Comparison of ENCODE assay signal across 7 mouse cellular contexts in the genomic region with DNA sequence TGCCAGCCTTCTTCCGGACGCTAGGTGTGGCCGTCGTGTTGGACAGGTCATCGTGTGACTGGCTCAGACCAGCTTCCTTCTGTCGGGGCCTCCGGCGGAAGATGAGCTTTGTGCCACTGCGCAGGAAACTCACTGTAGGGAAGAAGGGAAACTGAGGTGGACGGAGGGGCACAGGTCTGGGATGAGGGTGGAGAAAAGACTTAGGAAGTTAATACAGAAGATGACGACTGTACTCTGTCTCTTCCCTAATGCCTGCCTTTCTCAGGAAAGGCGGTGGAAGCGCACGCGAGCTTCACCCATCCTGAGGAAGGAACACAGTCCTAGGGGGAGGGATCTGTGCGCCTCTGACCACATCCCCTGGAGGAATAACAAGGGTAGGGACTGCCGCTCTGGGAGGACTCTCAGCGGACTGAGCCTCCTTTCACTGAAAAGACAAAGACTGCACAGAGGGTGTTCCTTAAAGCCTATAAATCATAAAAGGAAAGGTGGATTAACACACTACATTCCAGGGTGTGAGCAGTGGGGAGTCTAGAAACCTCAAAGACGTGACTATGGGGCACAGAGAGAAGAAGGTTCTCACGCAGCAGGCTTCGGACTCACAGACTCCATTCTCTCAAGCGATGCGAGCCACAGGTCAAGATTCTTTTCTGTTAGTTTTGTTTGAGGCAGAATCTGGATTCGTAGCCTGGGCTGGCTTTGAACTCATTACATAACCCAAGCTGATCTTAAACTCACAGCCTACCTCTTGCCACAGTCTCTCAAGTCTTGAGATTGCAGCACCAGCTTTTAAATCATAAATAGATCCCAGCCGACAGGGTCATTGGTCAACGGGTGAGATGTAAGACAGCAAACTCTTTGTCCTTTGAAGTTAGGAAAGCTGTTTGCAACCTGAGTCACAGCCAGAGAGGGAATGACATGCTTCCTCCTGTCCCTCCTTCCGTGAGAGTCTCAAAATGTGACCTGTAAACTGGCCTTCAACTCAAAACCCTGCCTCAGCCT. TPM values are rescaled to one million over a fixed set of nuclear protein-coding genes. Genes with fewer than 3 reads are reported as not detected.
DNase-seq lines count a peak whose midpoint lies in the region; ATAC-seq and TF ChIP-seq lines count a peak whose summit lies in the region.

No protein-coding gene starts in this region.

- intact Hi-C loops in heart, adult 2 months (cut with DNase I): no loop called here

- peak; percentile 91 for TF ChIP-seq POLR2A in heart, adult 2 months (IDR thresholded peaks at IDR 0.05; ENCODE audit: insufficient read depth, low read depth, low read length)

- TF ChIP-seq CTCF in heart, adult 2 months (IDR thresholded peaks at IDR 0.05): peak; percentile 33

- no peaks in the 10 kb centered on the region for H3K36me3 ChIP-seq in heart, adult 2 months (ENCODE audit: control insufficient read depth, insufficient read depth, low read length)
- H3K36me3 ChIP-seq in kidney, embryonic 14.5 days (ENCODE audit: control insufficient read depth, insufficient read depth, low read length): peaks cover 33% of the 10 kb centered on the region

- H3K9ac ChIP-seq in heart, adult 2 months (ENCODE audit: low read depth, low read length): peak overlapping the region; percentile 60
- H3K9ac ChIP-seq in kidney, embryonic 14.5 days (ENCODE audit: low read depth, low read length): peak overlapping the region; percentile 40; the same call in 1 of the 2 replicates

- no peaks in the 10 kb centered on the region for H3K27me3 ChIP-seq in heart, adult 2 months (ENCODE audit: control insufficient read depth, insufficient read depth, low read length)
- H3K27me3 ChIP-seq in kidney, embryonic 14.5 days (ENCODE audit: control insufficient read depth, insufficient read depth, low read length): no peaks in the 10 kb centered on the region

- no peaks in the 10 kb centered on the region for H3K79me2 ChIP-seq in heart, adult 2 months (replicated peaks; ENCODE audit: control insufficient read depth, insufficient read depth, low read length)

- peak overlapping the region; percentile 29; the same call in 1 of the 2 replicates for H3K4me2 ChIP-seq in kidney, embryonic 14.5 days (replicated peaks; ENCODE audit: low read depth, low read length)

- peak overlapping the region; percentile 93 for H3K27ac ChIP-seq in heart, adult 2 months
- H3K27ac ChIP-seq in kidney, embryonic 14.5 days (ENCODE audit: low read depth, low read length): peak overlapping the region; percentile 59

- H3K9me3 ChIP-seq in kidney, embryonic 14.5 days (ENCODE audit: control insufficient read depth, low read length): no peaks in the 10 kb centered on the region

- H3K4me1 ChIP-seq in heart, adult 2 months (ENCODE audit: control insufficient read depth, insufficient read depth, low read length): peaks cover 2% of the 10 kb centered on the region; the same call in 1 of the 2 replicates
- H3K4me1 ChIP-seq in kidney, embryonic 14.5 days (ENCODE audit: control insufficient read depth, insufficient read depth, low read length): peaks cover 11% of the 10 kb centered on the region

- H3K4me3 ChIP-seq in heart, adult 2 months: peak overlapping the region; percentile 31
- H3K4me3 ChIP-seq in kidney, embryonic 14.5 days (ENCODE audit: low read length): no peak overlapping the region

- DNase-seq in embryo, embryonic 10.5 days (ENCODE audit: low spot score): peak; percentile 58
- peak; percentile 67 to 75 for DNase-seq in heart, adult 2 months
- peak; percentile 73 for DNase-seq in lung, postnatal 36 days
- no peak for DNase-seq in B cell, adult 2 months
- DNase-seq in right cerebral cortex, postnatal 14 days: no peak
- DNase-seq in cerebellum, postnatal 4 days (ENCODE audit: low spot score in 2 of 2): no peak

- peak; percentile 78; the same call in 1 of the 2 replicates for TF ChIP-seq EP300 in heart, adult 2 months (IDR thresholded peaks at IDR 0.05; ENCODE audit: insufficient read depth, low read depth, low read length)

- WGBS in heart, adult 2 months: 35% methylated on average over 27 of the region's 27 CpGs
- WGBS in kidney, embryonic 14.5 days: 15% methylated on average over 27 of the region's 27 CpGs

- peak; percentile 78 for ATAC-seq in kidney, embryonic 14.5 days (ENCODE audit: low FRiP score, low TSS enrichment)

RNA-seq across cellular contexts. Expression of a gene that starts 6.0 kb away (rescaled TPM):
- 10 to 100 TPM in 1 of 2 experiments, 1 to 10 TPM in 1; 6.9 to 10.2 TPM for total RNA-seq in heart, adult 2 months (2021)
- 12.6 and 16.0 TPM in 2 replicates for polyA plus RNA-seq in heart, adult 2 months (2012; rRNA removed)
- 15.9 and 24.5 TPM in 2 replicates for polyA plus RNA-seq in kidney, embryonic 14.5 days (2014; fragmentation: Nextera tagmentation; extraction: Ambion mirVana)

RNA-seq across cellular contexts. Expression of a gene that starts 8.7 kb away (rescaled TPM):
- 10 to 100 TPM; 14.4 to 15.7 TPM for total RNA-seq in heart, adult 2 months (2021)
- 20.4 and 29.9 TPM in 2 replicates for polyA plus RNA-seq in heart, adult 2 months (2012; rRNA removed)
- polyA plus RNA-seq in kidney, embryonic 14.5 days (2014; fragmentation: Nextera tagmentation; extraction: Ambion mirVana): 6.7 and 7.6 TPM in 2 replicates

RNA-seq across cellular contexts. Expression of a gene that starts 14.4 kb away (rescaled TPM):
- 10 to 100 TPM; 18.9 to 20.6 TPM for total RNA-seq in heart, adult 2 months (2021)
- polyA plus RNA-seq in heart, adult 2 months (2012; rRNA removed): 34.3 and 51.3 TPM in 2 replicates
- 49.6 and 51.9 TPM in 2 replicates for polyA plus RNA-seq in kidney, embryonic 14.5 days (2014; fragmentation: Nextera tagmentation; extraction: Ambion mirVana)

RNA-seq across cellular contexts. Expression of a gene that starts 23.0 kb away (rescaled TPM):
- total RNA-seq in heart, adult 2 months (2021): under 1 TPM; 0.42 to 0.75 TPM
- 1.9 and 2.1 TPM in 2 replicates for polyA plus RNA-seq in heart, adult 2 months (2012; rRNA removed)
- 1.5 and 2.7 TPM in 2 replicates for polyA plus RNA-seq in kidney, embryonic 14.5 days (2014; fragmentation: Nextera tagmentation; extraction: Ambion mirVana)

RNA-seq across cellular contexts. Expression of a gene that starts 23.1 kb away (rescaled TPM):
- total RNA-seq in heart, adult 2 months (2021): 10 to 100 TPM; 12.8 TPM
- 12.7 and 14.2 TPM in 2 replicates for polyA plus RNA-seq in heart, adult 2 months (2012; rRNA removed)
- polyA plus RNA-seq in kidney, embryonic 14.5 days (2014; fragmentation: Nextera tagmentation; extraction: Ambion mirVana): 413 and 421 TPM in 2 replicates

Comparison
In these comparisons a context has a peak if more than half of its experiments do, and no peak if none do; other contexts are left out.
1. DNase-seq: peak in embryo, embryonic 10.5 days (single experiment), heart, adult 2 months (2 of 2) and lung, postnatal 36 days (single experiment); none in B cell, adult 2 months (0 of 2), right cerebral cortex, postnatal 14 days (single experiment) and cerebellum, postnatal 4 days (0 of 2).